Mouse (Mus musculus) activated CD4-positive, CD25-positive, alpha-beta regulatory T cell (primary cell): ENCODE data around the gene Grin2a. TPM values are rescaled to one million over a fixed set of nuclear protein-coding genes. Genes with fewer than 3 reads are reported as not detected.

Experiments used
- polyA plus RNA-seq, 2 experiments: library from polyadenylated mRNA; unstranded; fragments of 100-300 nt; shearing (Covaris generic); gene quantifications; one replicate each; pipeline ENCODE4 v1.2.1; 2017

Grin2a gene
- under 1 TPM; 0.01 to 0.06 TPM for polyA plus RNA-seq

DNA sequence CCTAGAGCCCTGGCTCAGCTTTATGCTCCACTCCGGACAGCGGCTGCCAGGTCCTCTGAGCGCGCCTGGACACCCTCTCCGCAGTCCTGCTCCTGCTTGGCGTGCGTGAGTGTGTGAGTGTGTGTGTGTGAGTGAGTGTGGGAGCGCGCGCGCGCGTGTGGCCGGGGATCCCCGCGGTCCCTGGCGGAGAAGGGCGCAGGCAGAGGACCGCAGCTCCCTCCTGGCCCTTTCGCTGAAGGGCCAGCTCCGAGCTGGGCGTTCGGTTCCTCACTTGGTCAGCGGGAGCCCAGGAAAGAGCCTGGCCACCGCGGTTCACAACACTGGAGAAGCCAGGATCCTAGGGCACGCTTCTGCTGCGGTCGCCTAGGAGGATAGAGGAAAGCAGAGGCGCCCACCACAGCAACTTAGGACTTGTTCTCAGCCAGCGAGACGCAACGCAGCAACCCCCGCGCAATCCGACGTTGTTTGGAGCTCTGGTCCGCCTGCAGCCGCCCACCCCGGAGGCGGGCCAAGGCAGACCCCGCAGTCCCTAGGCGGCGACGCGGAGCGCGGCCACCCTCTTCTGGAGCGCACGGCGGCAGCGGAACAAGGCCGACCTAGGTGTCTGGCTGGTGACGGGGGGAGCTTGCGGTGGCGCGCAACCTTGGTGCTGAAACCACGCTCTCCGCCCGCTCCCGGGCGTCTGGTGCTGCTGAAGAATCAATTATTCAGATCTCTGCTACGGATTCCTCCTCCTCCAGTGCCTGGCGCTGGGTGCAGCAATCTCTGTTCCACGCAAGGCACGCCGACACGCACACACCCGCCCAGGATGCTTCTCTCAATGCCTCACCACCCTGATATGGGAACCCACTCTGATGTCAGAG, at the start of gene Grin2a:
Gene Grin2a (minus strand): TSS at position 610 of the 863 bp plus-strand sequence.

Other genes with a start within 250 kb of the Grin2a start
- 1 to 10 TPM in 1 of 2 experiments, under 1 TPM in 1; 0.32 to 4.3 TPM for gene Rpl39l, start 174.7 kb upstream of the Grin2a start, polyA plus RNA-seq
- under 1 TPM in 1 of 2 experiments, not detected in 1; 0.27 TPM for gene Atf7ip2, start 197.2 kb upstream of the Grin2a start, polyA plus RNA-seq